In the genomic region with DNA sequence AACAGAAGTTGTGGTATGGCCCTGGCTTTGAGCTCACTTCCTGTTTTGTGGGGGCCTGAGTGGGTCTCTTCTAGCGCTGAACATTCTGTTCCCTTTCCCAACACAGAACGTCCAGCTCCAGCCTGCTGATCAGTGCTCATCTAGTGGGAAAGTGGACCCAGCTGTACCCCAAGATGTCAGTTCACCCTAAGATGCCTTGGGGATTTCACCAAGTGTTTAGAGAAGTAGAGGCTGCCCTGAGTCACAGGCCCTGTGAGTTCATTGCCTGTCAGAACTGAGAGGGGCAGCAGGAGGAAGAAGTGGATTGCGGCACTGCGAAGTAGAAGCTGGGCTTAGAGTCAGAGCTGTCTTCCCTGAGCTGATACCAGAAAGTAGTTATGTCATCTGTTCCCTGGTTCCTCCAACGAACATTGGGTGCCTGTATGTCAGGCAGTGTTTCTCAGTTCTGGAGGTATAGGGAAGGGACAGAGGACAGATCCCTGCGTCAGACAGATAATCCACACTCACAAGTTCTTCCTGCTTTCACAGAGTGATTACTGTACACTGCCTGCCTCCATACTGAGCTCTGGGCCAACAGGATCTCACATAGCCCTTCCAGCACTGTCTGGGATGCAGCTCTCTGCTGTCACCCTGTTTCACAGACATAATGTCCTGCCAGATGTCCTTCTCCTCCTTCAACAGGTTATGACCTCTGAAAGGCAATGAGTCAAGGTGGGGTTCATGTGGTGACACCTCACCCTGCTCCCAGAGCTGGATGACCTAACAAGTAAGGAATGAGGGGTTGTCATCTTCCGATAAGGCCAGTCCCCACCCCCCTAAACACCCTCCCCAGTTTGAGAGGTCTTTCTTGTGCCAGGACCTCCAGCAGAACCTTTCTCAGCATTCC, we compare ENCODE assay signal across 8 mouse cellular contexts. TPM values are rescaled to one million over a fixed set of nuclear protein-coding genes. Genes with fewer than 3 reads are reported as not detected.
DNase-seq lines count a peak whose midpoint lies in the region; ATAC-seq and TF ChIP-seq lines count a peak whose summit lies in the region.
"Had no signal": no experiment of that assay in that cellular context is flagged by ENCODE, and none has a peak within 500 bp of the region (broad histone marks: within the 10 kb centered on the region; RNA-seq: fewer than 3 reads in every experiment).

No protein-coding gene starts in this region.

- no peak for TF ChIP-seq POLR2A in testis, adult 2 months (IDR thresholded peaks at IDR 0.05; ENCODE audit: control insufficient read depth, low read depth, low read length)

- no peaks in the 10 kb centered on the region for H3K36me3 ChIP-seq in testis, adult 2 months (ENCODE audit: control insufficient read depth, insufficient read depth, low read length)
- no peaks in the 10 kb centered on the region for H3K36me3 ChIP-seq in heart, embryonic 12.5 days
- no peaks in the 10 kb centered on the region for H3K36me3 ChIP-seq in liver, postnatal 0 days (replicated peaks; ENCODE audit: insufficient read depth, low read length)

- no peaks in the 10 kb centered on the region for H3K9me3 ChIP-seq in heart, embryonic 12.5 days (replicated peaks)
- H3K9me3 ChIP-seq in liver, postnatal 0 days (ENCODE audit: low read length), result no peaks in the 10 kb centered on the region

- TF ChIP-seq EP300 in liver, postnatal 0 days (IDR thresholded peaks at IDR 0.05; ENCODE audit: low read depth), result peak; percentile 94

- H3K27me3 ChIP-seq in testis, adult 2 months (ENCODE audit: control insufficient read depth, insufficient read depth, low read length), result no peaks in the 10 kb centered on the region
- no peaks in the 10 kb centered on the region for H3K27me3 ChIP-seq in heart, embryonic 12.5 days (replicated peaks)
- no peaks in the 10 kb centered on the region for H3K27me3 ChIP-seq in liver, postnatal 0 days (ENCODE audit: insufficient read depth, low read length)

- DNase-seq in testis, postnatal 10 days (ENCODE audit: low spot score), result no peak
- peak; percentile 43 for DNase-seq in liver, postnatal 0 days
- no peak for DNase-seq in yolk sac, embryonic 10.5 days (ENCODE audit: low spot score)
- DNase-seq in layer of hippocampus, postnatal 36 days, result no peak
- DNase-seq in adrenal gland, postnatal 36 days, result no peak
- DNase-seq: thymus, adult 18-20 months had no signal

- H3K4me3 ChIP-seq in testis, adult 2 months (ENCODE audit: control insufficient read depth, low read depth, low read length), result no peak overlapping the region
- H3K4me3 ChIP-seq in heart, embryonic 12.5 days, result no peak overlapping the region
- no peak overlapping the region for H3K4me3 ChIP-seq in liver, postnatal 0 days (ENCODE audit: low read depth, low read length)

- no peak overlapping the region for H3K4me2 ChIP-seq in heart, embryonic 12.5 days
- 0 out of 2 replicates have a peak overlapping the region, but pooled peaks have one; percentile 9 for H3K4me2 ChIP-seq in liver, postnatal 0 days (ENCODE audit: low read depth, low read length)

- WGBS in heart, embryonic 12.5 days, result 52% methylated on average over 7 of the region's 7 CpGs
- 38% methylated on average over 7 of the region's 7 CpGs for WGBS in liver, postnatal 0 days (ENCODE audit: insufficient replicate concordance)

- peak overlapping the region; percentile 59 for H3K27ac ChIP-seq in testis, adult 2 months (ENCODE audit: control insufficient read depth, insufficient read depth, low read depth, low read length)
- H3K27ac ChIP-seq in heart, embryonic 12.5 days (ENCODE audit: poor library complexity, severe bottlenecking), result no peak overlapping the region
- H3K27ac ChIP-seq in liver, postnatal 0 days (ENCODE audit: low read depth), result peak overlapping the region; percentile 90

- ATAC-seq in heart, embryonic 12.5 days (ENCODE audit: insufficient number of reproducible peaks, low FRiP score), result peak; percentile 27; the same call in 1 of the 2 replicates
- peak; percentile 62 for ATAC-seq in liver, postnatal 0 days

- TF ChIP-seq CTCF in testis, adult 2 months (IDR thresholded peaks at IDR 0.05; ENCODE audit: control insufficient read depth, insufficient read depth, insufficient replicate concordance, low read depth, low read length), result no peak
- no peak for TF ChIP-seq CTCF in liver, postnatal 0 days (IDR thresholded peaks at IDR 0.05; ENCODE audit: low read depth)

- no peak overlapping the region for H3K9ac ChIP-seq in heart, embryonic 12.5 days
- peak overlapping the region; percentile 48 for H3K9ac ChIP-seq in liver, postnatal 0 days (replicated peaks)

- no peaks in the 10 kb centered on the region; the same call in 1 of the 2 replicates for H3K4me1 ChIP-seq in testis, adult 2 months (ENCODE audit: control insufficient read depth, insufficient read depth, low read length)
- H3K4me1 ChIP-seq in heart, embryonic 12.5 days (replicated peaks), result peaks cover 47% of the 10 kb centered on the region
- H3K4me1 ChIP-seq in liver, postnatal 0 days (ENCODE audit: insufficient read depth), result peaks cover 39% of the 10 kb centered on the region

RNA-seq across cellular contexts. Expression of gene Ergic1, which starts 25.8 kb away (rescaled TPM):
- polyA plus RNA-seq in testis, adult 2 months (2012; rRNA removed), result 115 and 122 TPM in 2 replicates
- polyA plus RNA-seq in heart, embryonic 12.5 days (2016; fragmentation: Nextera tagmentation; extraction: Ambion mirVana), result 115 and 121 TPM in 2 replicates
- polyA plus RNA-seq in liver, postnatal 0 days (2015; fragmentation: Nextera tagmentation; extraction: Ambion mirVana), result 34.4 and 35.0 TPM in 2 replicates
- total RNA-seq in layer of hippocampus, postnatal 36 days (2021), result 100 to 1,000 TPM; 115 to 119 TPM
- 100 to 1,000 TPM; 159 to 160 TPM for total RNA-seq in adrenal gland, postnatal 36 days (2021)

RNA-seq across cellular contexts. Expression of gene Dusp1, which starts 26.4 kb away (rescaled TPM):
- polyA plus RNA-seq in testis, adult 2 months (2012; rRNA removed), result 19.7 and 24.5 TPM in 2 replicates
- polyA plus RNA-seq in heart, embryonic 12.5 days (2016; fragmentation: Nextera tagmentation; extraction: Ambion mirVana), result 36.2 and 38.7 TPM in 2 replicates
- polyA plus RNA-seq in liver, postnatal 0 days (2015; fragmentation: Nextera tagmentation; extraction: Ambion mirVana), result 13.4 and 14.2 TPM in 2 replicates
- 10 to 100 TPM; 17.1 to 19.3 TPM for total RNA-seq in layer of hippocampus, postnatal 36 days (2021)
- total RNA-seq in adrenal gland, postnatal 36 days (2021), result 10 to 100 TPM; 56.9 to 62.5 TPM
